Mouse (Mus musculus) kidney, adult 11 months (tissue): ENCODE measurements around the gene Ank2.

Experiments
- DNase-seq: peaks from one replicate; pipeline ENCODE4 v3.0.0; 2022

The Ank2 gene

DNA sequence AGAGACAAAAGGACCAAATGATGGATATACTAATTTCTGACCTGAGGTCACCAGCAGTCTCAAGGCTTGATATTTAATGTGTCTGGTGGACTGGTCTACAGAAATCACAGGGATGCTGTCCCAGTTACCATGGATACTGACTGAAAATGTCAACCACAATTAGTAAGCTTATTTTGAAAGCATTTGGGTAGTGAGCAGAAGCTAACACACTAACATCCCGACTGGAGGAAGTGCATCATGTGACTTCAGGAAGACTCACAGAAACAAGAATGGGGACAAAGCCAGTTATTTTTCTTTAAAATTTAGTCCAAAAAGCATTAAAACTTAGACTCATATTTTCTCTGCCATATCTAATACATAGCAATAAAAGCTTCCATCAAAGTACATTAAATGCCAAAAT, 546.5 kb downstream of the Ank2 start:
- no peak for DNase-seq

DNA sequence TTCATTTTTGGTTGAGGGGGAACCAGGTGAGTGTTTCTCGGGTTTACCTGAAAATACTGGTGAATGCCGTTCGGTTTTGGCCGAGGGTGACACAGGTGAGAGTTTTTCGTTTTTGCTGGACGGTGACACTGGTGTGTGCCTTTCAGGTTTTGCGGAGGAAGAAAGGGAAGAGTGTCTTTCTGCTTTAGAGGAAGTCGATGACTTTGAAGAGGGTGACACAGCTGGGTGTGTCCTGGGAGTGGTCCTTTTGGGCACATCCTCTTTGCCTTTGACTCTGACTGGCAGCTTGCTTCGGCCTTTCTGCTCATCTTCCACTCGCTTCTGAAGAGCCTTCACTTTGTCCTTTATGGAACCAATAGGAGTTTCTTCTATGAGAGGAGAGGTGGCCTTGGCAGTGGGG, 552.6 kb downstream of the Ank2 start:
- no peak for DNase-seq

DNA sequence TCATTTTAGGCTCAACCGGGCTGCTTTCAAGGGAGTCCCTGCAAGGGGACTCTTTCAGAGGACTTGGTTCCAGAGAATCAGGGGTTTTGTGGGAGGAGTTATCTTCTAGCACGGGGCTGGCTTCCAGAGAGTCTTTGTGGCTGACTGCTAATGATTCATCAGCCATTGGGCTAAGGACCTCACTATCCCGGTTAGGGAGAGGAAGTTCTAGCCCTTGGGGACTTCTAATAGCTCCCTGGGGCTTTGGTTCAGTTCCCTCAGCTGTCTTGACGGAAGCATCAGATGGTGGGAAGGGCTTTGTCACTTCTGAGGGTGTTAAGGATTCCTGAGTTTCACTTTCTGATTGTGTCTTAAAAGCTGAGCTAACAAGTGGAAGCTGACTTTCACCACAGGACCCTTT, 554.3 kb downstream of the Ank2 start:
- no peak for DNase-seq

DNA sequence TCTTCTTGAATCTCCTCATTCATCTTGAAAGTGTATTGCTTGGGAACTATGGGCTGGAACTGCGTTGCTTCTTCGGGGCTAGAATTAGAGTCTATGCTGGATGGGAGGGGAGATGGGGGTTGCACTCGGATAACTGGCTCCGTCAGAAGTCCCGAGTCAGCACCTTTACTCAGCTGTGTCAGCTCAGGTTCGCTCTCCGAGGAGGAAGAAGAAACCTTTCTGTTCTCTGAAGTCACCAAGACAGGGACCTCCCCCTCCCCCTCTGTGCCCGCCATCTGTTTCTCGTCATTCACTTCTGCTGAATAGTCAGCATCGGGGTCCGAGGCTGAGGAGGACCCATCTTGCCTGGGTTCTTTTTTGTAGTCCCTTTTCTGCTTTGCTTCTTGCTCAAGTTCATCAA, 555.1 kb downstream of the Ank2 start:
- no peak for DNase-seq

DNA sequence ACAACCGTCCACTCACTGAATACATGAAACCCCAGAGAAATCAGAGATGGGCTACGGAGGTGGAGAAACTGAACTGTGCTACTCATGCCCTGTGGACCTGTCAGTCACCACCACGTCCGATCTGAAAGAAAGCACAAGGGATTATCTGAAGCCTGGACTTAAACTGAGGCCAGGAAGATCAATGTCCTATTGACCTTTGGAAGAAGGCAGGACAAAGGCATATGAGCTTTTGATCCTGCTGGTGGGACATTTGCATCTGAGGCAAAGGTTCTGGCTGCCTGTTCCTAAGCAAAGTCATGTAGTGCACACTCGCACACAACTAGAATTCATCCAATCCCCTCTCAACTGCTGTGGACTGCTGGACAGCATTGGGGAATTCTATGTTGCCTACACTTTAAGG, 558.7 kb downstream of the Ank2 start:
- no peak for DNase-seq

DNA sequence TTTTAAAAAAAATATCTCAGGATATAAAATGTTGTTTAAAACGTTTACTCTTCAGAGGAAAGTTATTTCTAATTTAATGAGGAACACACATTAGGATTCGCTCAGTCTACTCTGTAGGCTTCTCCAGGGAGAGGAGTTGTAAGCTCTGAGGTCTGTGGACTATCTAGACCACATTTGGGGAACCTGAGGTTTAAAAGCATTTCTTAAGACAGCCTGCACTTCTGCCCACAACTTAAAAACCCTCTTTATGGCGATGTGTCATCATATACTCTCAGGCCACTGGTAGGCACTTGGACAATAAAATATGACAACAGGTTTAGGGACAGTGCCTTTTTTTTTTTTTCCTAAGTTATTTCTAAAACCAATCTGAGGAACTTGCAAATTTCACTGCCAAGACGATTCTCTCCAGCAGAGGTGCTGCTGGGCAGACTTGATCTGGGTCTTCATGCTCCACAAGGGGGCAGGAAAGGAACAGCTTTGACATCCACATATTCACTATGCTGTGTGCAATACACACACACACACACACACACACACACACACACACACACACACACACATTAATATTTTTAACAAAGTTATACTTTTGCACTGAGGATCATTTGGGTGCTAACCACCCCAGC, 567.2 kb downstream of the Ank2 start:
- no peak for DNase-seq

DNA sequence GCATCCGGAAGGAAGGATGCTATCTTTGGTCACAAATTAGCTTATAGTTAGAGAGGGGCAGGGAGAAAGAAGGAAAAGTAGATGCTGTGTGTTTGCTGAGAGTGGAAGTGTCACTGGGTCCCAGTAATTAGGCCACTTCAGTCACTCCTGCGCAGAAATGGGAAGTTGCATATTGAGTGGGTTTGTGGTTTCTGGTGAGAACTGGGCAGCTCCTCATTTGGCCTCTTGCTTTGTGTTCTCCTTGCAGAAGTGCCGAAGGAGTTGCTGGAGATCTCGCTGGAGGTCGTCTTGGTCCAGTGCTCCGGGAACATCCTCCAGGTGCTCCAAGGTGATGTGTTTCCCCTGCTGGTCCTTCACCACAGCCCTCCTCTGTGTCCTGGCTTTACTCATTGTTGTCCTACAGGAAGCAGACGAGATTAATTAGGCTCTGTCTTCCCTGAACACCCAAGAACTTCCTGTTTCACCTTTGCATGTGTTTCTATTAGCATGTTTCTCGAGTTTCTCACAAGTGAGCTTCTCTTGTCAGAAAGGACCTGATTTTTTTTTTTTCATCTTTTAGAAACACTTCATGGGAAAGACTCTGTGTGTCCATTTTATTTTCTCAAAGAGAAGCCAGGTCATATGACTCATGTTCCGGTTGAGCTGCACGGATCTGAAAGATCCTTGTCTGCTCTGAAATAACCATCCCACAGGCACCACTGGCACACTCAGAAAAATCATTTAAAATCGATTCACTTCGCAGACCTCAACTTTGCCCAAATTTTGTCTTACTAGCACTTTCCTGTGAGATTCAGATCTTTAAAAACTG, 575.4 kb downstream of the Ank2 start:
- no peak for DNase-seq

DNA sequence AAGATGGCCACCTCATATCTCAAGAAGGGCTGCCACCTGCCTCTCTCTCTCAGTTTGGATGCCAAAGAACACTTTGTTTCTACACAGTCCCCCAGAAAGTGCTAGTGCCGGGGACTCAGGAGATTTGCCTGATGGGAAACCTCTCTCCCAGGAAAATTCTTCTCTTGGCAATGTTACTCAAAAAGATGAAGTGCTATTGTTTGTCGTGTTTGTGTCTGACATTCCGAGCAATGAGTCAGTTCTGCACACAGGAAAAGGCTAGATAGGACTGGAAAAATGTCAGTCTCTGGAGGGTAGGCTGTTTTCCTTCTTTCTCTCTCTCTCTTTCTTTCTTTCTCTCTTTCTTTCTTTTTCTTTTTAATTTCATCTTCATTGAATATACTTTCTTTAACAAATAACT, 577.2 kb downstream of the Ank2 start:
- DNase-seq = no peak

DNA sequence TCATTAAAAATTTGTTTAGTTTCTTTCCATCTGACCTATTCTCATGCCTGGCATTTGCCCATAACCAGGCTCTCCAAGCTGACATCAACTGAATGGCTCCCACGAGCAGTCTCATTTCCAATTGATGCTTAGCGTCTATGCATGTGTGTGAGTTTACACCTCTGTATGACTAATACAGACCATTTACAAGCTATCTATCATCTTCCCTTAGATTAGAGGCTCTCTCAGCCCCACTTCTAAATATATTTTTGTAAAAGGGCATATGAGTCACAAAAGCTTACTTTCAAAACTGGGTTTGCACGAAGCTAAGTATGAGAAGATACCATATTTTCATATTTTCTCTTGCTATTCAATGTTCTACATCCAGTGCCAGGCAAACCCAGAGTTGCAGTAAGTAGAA, 578.9 kb downstream of the Ank2 start:
- no peak for DNase-seq

DNA sequence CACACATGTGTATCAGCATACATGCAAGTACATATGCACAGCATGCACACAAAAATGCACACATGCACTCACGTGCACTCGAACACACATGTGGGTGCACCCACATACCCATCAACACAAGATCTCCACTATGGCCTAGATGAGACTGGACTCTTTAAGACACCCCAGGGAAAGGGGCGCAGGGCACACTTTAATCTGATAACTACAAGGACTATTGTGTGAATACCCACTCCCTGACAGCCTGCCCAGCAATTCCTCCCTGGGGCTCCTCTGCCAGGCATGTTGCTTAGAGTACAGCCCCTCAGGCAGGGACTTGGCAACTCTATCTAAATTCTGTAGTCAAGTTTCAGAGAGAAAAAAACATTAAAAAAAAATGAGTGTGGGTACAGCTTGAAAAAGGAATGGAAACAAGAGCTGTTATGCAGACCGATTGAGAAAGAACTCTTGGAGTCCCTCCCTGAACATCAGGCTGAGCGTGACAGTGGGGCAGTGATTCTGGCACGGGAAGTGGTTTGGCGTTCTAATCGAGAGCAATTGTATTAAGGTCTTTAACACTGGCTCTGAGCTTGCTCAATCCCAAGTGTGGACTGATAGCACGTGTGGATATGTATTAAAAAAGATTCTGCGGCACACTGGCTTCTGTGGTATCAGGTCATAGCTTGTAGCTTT, 580.2 kb downstream of the Ank2 start:
- DNase-seq = no peak

DNA sequence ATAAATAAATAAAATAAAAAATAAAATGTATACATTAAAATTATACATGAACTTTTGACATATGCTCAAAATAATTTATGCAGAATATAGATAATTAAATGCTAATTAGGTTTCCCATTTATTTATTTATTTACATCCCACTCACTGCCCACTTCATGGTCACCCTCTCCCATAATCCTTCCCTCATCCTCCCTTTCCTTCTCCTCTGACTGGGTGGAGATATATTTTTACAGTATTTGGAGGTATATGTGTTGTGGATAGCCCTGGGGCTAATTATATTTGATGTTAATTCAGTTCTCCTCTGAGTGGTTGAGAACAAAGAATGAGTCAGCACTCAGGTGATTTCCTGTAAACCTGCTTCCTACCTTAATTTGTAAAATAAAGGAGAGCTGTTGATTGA, 582.8 kb downstream of the Ank2 start:
- DNase-seq = no peak

DNA sequence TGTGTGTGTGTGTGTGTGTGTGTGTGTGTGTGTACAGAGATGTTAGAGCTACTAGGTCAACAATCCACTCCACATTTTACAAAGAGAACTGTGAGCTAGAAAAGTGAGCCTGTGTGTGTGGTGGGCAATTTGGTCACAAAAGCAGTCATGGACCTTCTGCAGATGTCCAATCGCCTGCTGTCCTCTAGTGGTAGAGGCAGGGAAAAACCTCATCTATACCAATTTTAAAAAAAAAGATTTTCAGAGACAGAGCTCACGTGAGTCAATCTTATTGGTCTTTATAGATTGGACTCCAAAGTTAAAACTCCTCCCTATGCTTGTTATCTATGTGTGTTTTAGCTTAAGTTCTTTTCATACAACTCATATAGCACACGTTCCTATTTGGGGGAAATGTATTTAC, 595.6 kb downstream of the Ank2 start:
- no peak for DNase-seq

DNA sequence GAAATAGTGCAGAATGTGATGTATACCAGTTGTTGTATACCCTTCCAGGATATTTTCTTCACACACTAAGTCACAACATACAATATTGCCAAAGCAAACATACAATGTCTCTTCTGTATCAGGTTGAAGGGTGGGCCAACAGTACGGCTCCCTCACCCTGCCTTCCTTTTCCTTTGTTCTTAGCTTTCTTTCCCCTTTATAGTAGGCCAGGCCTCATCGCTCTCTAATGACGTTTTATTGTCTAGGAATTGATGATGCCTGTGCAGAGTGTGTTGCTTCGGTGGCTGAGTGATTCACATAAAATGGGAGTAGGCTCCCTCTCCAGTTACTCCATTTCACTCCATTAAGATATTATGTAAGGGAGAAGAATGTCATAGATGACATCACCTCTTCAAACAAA, 612.5 kb downstream of the Ank2 start:
- no peak for DNase-seq

DNA sequence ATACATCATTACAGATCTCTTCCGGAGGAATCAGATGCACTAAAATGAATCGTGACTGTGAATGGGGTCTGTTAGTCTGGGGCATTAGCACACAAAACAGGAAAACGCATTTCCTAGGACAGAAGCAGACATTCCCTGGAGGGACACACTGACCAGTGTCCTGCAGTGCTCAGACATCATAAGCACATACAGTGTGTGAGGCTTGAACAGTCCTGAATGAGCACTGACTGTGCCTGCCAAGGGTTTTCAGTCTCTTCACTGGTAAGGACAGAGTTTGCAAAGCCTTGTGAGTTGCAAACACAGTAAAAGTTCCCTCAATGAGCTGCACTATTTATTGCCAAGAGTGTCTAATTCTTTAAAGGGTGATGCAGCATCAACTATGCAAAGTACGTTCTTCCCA, 613.1 kb downstream of the Ank2 start:
- DNase-seq = no peak

DNA sequence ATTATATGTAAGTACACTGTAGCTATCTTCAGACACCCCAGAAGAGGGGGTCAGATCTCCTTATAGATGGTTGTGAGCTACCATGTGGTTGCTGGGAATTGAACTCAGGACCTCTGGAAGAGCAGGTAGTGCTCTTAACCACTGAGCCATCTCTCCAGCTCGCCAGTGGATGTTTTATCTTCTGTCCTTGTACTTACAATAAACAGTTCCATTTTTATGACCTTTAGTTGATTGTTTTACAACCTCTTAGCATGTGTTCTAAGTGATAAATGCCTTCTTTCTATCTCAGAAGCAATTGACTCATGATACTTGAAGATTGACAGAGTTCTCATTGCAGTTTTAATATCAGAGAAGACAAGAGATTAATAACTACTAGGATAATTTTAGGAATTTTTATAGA, 620.9 kb downstream of the Ank2 start:
- no peak for DNase-seq
